Mouse (Mus musculus): ENCODE results near the gene Lasp1. TPM values are rescaled to one million over a fixed set of nuclear protein-coding genes. Genes with fewer than 3 reads are reported as not detected.
A peak's percentile ranks its signal among the peaks of the same experiment; 100 is the strongest.
"Not testable (repeated sequence)": the region's sequence is repeated elsewhere in the genome, so short reads cannot be mapped to it uniquely, and the experiment has no call there.

Lasp1 gene
- total RNA-seq (2021): 100 to 1,000 TPM; 107 to 110 TPM
- long read RNA-seq, transcript Lasp1-201 (7 exons, 3,540 nt): major isoform, 85 of 118 reads
- long read RNA-seq, transcript Lasp1-205 (3 exons, 758 nt): minor isoform, 8 of 118 reads
- long read RNA-seq, partial matches to known transcripts: 17 of 118 reads
- long read RNA-seq, other reads (novel, unspliced or antisense): 8 of 118 reads

DNA sequence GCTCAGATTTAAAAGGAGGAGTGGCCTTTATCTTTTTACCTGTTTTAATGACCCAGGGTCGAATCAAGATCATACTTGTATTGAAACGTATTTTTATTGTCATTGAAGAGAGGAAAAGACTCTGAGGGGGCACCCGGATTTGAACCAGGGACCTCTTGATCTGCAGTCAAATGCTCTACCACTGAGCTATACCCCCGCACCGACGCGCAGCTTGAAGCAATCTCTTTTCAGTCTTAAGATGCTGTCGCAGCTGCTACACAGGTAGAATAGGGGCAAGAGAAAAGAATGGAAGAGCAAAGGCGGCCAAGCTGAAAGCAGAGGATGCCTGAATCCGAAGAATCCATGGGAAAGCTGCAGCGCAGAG is at the start of gene Lasp1:
Lasp1 (plus strand) TSS at position 219 of the 364 bp plus-strand sequence.
- DNase-seq (ENCODE audit: low spot score in 2 of 2): peak; percentile 89 to 95

DNA sequence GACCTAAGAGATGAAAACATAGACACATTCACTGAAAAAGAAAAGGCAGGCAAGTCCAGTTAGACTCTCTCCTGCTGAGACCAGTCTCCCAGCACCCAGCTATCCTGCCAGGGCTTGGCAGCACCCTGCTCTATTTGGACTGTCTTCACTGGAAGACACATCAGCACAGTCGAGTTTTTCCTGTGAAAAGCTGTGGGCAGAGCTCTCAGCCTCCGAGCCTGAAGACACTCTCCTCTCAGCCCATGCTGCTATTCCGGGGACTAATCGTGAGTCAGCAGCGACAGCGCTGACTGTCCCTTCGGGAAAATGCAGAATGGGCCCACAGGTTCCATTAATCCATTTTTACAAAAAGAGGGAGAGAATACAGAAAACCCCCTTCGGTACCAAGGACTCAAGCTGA is 45.5 kb upstream of the Lasp1 start:
- DNase-seq (ENCODE audit: low spot score in 2 of 2): no peak

DNA sequence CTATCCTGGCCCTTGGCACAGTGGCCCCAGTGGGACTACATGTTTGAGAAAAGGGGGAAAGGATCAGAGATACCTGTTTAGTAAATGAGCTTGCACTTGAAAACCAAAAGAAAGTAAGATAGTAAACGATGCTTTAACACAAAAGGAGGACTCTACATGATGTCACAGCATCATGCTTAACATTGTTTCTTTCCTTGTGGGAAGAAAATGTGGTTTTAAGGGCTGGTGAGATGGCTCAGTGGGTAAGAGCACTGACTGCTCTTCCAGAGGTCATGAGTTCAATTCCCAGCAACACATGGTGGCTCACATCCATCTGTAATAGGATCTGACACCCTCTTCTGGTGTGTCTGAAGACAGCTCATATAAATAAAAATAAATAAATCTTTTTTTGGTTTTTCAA is 40.7 kb upstream of the Lasp1 start:
- no peak for DNase-seq (ENCODE audit: low spot score in 2 of 2)

DNA sequence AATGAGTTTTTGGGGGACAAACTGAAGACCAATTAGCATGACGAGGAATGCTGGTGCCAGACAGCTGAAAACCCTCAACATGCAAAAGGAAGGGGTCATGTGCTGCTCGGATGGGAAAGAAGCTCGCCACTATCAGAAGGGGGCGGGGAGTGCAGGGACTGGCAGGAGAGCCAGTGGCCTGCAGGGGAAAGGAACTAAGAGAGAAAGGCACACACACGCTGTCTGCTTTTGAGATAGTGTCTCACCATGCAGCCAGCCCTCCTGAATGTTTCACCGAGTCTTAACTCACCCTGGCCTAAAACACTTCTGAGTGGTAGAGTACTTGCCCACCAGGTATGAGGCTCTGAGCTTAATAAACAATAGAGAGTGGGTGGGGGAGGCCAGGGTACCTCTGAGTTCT is 39.9 kb upstream of the Lasp1 start:
- DNase-seq (ENCODE audit: low spot score in 2 of 2): no peak

DNA sequence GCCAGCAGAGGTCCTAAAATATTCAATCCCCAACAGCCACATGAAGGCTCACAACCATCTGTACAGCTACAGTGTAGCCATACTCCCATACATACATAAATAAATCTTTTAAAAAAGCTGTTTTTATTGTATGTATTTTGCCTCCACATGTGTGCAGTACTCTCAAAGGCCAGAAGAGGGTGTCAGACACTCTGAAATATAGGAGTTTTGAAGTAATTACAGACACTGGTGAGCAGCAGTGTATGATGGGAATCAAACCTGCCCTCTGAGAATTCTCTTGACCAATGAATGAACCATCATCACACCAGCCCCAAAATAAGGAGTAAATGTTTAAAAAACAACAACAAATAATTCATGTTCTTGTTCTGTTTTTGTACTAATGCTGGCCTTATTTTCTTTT is 37.2 kb upstream of the Lasp1 start:
- DNase-seq (ENCODE audit: low spot score in 2 of 2): no peak

DNA sequence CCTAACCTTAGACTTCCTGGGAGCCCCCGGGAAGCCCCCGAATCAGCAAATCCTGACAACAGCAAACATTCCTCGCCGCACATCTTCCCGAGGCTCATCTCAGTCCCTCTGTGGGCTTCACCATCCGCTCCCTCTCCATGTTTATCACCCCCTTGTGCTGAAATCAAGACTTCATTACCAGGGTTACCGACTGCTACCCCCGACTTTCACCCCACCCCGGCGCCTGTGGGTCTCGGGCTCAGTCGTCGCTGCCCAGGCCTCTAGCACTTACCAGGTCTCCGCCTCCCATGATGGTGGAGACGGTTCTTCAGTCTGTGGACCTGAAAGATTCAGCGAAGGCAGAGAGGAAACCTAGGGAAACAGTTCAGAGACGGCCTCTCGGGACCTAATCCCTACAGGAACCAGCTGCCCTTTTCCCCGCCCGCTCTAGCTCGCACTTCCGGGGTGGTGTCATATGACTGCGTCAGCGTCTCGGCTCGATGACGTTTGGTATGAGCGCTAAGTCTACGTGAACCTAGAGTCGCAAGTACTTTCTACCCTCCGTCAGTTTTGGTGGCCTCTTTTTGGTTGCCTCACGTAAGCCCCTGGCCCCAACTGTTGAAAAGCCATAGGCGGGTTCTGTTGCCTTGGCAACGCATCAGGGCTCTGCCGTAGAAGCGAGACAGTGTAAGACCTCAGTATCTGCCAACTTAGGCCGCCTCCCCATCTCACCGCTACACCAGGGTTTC is 32.5 kb upstream of the Lasp1 start, which contains the start of gene Cwc25:
Cwc25 (minus strand) TSS at position 403 of the 728 bp plus-strand sequence.
- peak; percentile 95 to 98 for DNase-seq (ENCODE audit: low spot score in 2 of 2)

DNA sequence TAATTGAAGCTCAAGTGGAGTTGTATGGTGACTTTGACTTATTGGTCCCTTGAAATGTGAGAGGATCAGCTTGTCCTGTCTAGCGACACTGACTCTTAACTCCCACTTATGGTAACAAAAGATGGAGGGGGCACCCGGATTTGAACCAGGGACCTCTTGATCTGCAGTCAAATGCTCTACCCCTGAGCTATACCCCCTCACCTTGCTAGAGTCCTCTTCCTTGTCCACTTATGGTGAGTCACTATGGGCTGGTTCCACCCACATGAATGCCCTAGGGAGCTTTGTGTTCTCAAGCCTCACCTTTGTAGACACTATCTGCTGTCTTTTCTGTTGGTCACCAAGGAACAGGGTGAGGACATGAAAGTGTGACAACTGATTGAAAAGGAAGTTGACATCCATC is 29.1 kb upstream of the Lasp1 start:
- no peak for DNase-seq (ENCODE audit: low spot score in 2 of 2)

DNA sequence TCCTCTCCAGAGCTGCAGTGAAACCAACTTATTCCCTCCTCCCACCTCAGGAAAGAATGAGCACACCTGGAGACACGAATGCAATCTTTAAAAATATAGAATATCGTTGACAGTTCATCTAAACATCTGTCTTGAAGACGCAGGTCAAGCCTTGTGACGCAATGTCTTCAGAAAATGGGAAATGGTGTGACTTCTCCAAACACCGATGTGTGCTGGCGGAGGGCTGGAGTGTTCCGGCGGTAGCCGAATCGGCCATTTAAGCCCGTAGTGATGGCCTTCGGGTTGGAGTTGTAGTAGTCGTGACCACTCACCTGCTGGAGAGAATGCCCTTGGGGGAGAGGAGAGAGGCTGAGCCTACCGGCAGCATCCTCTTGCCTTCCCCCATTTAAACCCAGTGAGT is 27.4 kb upstream of the Lasp1 start:
- no peak for DNase-seq (ENCODE audit: low spot score in 2 of 2)

DNA sequence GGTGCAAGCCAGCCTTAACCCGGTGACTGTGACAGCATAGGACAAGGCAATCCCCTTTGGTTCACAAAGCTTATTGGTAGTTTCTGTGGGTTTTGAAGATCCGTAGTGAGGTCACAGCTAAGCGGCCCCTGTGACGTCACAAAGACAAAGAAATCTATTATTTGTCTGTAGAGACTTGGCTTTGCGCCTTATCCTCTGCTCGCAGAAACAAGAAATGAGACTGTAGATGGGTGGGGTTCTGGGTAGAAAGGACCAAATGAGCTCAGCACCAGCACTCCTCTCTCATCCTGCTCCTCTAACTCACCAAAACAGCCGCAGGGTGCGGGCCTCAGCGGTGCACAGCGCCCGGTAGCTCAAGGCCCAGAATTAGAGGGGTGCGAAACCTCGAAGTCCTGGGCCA is 23.6 kb upstream of the Lasp1 start:
- DNase-seq (ENCODE audit: low spot score in 2 of 2): no peak

DNA sequence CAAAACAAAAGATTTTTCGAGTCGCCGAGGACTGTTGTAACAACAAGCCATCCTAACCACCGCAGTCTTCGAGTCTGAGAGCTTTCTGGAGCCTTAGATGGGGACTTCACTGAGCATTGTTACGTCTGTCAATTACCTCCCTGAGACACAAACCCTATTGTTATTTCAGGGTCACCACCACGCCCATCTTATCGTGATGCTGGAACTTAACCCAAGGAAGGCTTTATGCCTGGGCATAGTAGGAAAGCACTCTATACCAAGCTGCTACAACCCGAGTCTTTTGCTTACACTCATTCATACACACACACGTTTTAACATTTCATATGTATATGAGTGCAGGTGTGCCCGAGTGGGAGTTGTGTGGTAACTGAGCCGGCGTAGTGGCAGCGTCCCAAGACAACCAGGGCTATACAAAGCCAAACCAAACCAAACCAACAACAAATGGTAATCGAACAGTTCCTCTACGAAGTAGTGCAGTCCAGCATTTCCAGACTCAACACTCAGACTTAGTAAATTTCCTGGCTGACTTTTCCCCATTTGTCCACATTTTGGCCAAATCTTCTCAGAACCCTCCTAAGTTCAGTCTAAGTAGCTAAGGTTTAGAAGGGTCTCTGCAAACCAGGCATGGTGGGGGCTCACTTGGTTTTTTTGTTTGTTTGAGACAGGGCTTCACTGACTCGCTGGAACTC is 22.8 kb upstream of the Lasp1 start, which contains the start of gene 1700001P01Rik:
1700001P01Rik (minus strand) TSS at position 111 of the 689 bp plus-strand sequence.
- no peak for DNase-seq (ENCODE audit: low spot score in 2 of 2)

DNA sequence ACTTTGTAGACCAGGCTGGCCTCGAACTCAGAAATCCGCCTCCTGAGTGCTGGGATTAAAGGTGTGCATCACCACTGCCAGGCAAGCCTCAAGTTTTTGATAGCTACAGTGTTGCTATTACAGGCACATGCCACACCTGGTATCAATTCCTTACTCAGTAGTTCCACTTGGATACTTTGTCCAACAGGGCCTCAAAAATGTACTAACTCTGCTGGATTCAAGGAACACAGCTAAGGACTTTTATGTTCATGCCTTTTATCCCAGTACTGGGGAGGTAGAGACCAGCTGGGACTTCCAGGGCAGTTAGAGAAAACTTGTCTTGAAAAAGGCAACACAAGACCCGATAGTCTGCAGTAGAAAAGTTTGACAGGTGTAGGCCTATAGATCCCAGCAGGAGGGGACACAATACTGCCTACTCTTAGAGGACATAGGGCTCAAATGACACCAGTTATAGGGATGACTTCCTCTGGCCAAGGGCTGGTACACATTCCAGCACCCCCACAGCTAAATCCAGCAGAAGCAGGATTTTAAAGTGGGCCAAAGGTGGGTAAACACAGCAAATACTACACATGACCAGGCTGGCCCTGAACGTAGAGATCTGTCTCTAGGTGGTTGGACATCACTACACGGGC is 22.2 kb upstream of the Lasp1 start:
- no peak for DNase-seq (ENCODE audit: low spot score in 2 of 2)

DNA sequence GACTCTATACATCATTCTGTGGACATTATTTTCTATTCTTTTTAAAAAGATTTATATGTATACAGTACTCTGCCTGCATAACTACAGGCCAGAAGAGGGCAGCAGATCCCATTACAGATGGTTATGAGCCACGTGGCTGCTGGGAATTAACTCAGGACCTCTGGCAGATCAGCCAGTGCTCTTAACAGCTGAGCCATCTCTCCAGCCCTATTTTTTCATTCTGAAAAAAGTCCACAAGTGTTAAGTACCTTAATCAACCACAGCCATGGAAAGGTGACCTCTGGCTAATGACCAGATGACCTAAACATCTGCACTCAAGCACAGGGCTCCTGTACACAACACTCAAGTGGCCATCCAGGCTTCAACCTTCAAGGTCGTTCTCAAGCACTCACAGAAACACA is 21.7 kb upstream of the Lasp1 start:
- peak in 1 of 2 experiments; percentile 35 for DNase-seq (ENCODE audit: low spot score in 2 of 2)

DNA sequence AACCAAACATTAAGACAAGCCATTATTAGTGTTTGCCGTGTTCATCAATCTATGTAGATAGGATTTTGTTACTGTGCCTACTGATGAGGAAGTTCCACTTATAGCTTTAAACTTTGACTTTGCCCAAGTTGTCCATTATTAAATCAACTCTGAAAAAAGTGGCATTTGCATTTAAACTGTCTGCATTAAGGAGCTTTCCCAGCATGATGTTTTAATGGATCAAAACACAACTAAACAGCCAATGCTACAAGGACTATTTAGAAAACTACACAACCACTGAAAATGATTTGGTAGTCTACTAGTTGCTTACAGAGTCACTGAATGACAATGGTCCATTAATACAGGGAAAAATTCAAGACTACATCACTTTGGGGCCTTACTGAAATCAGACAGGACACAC is 19.9 kb upstream of the Lasp1 start:
- no peak for DNase-seq (ENCODE audit: low spot score in 2 of 2)

DNA sequence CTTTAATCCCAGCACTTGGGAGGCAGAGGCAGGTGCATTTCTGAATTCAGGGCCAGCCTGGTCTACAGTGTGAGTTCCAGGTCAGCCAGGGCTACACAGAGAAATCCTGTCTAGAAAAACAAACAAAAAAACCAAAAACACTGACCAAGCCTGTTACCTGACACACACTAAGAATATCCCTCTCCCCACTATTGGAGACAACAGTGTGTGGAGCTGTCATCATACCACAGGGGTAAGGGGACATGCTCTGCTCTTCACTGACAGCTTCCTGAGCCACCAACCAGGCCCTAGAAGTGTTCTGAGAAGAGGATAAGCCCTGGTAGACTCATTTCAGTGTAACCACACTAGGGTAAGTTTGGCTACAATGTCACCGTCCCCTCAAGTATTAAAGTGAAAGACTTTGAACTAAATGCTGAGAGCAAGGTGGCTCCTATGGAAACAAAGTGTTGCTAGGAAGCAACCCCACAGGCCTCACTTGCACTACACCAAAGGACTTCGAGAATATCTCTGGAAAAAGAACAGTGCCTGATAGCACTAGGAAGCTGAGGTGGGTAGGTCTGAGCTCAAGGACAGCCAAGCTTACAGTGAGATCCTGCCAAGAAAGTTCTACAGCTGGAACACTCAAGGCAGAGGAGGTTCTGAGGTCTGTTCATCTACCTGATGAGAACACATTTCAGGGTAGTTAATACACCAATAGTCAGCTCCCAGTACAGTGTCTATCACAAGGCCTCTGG is 18.7 kb upstream of the Lasp1 start:
- DNase-seq (ENCODE audit: low spot score in 2 of 2): no peak

DNA sequence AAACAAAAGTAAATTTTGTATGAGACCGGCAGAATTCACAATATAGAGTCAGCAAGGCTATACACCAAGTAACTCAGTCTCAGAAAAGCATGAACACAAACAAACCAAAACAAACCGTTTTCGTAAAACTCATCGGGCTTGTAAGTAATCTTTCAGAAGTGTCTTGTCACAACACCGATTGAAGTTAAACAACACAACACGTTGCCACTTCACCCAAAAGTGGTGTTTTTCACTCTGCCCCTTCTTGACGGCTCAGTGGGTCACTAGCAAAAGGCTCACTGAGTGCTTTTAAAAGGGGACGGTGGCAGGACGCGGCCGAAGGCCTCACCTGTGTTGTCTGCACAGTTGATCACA is 17.3 kb upstream of the Lasp1 start:
- no peak for DNase-seq (ENCODE audit: low spot score in 2 of 2)

DNA sequence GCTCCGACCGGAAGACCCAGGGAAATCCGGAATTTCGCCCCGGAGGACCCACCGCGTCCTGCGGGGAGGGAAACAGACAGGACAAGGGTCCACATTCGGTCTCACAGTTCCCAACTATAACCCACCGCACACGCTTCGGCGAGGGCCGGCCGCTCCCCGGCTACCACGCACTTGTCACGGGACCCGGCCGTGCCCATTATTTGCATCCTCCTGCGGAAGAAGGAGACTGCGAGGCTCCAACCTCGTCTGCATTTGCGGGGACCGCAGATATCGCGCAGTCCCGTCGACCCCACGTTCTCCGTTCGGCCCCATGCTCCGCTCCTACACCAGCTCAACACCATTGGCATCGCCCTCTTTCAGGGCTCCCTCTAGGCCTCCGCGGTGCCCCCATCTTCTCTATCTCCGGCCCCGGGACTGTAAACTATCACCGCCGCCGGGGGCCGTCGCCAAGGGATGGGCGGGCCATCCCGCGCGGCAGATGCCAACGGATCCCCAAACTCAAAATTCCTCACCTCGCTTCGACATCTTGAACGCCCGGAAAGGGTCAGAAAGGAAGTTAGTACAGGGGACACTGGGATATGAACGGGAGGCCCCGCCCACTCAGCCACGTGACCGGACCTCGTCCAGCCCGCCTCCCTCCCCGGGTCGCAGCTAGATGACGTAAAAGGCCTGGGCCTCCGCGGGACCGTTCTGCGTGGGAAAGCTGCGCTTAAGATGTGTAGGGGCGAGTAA is 16.8 kb upstream of the Lasp1 start, which contains the start of gene Rpl23:
Rpl23 (minus strand) TSS at position 606 of the 732 bp plus-strand sequence.
- DNase-seq (ENCODE audit: low spot score in 2 of 2): peak; percentile 99 to 100

DNA sequence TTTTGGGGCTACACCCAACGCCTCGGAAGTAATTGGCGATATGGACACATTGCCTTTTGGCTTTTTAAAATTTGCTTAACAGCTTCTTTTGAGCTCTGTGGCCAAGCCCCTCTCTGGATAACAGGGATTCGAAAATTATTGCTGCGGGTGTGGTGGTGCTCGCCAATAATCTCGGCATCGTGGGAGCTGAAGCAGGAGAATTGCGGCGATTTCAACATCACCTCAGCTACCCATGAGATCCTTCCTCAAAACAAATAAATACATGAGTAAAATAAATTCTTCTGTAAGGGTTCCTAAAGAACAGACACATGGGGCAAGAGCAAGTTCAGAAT is 16.3 kb upstream of the Lasp1 start:
- DNase-seq (ENCODE audit: low spot score in 2 of 2): no peak

DNA sequence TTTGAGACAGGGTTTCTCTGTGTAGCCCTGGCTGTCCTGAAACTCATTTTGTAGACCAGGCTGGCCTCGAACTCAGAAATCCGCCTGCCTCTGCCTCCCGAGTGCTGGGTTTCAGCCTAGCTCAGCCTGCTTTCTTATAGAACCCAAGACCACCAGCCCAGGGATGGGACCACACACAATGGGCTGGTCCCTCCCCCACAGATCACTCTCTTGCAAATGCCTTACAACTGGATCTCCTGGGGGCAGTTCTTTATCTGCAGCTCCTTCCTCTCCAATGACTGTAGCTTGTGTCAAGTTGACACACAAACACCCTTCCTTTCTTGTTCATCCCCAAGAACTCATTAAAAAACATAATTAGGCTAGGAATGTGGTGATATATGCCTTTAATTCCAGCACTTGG is 10.8 kb upstream of the Lasp1 start:
- no peak for DNase-seq (ENCODE audit: low spot score in 2 of 2)

DNA sequence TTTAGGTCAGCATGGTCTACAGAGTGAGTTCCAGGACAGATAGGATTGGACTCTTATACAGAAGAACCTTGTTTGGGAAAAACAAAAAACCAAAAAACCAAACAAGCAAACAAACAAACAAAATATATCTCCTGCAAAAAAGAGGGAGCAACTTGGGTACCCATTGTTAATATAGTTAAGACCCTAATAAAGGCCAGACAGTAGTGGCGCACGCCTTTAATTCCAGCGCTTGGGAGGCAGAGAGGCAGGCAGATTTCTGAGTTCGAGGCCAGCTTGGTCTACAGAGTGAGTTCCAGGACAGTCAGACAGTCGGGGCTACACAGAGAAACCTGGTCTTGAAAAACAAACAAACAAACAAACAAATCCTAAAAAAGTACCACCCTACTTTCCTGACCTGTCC is 9.1 kb upstream of the Lasp1 start:
- DNase-seq (ENCODE audit: low spot score in 2 of 2): no peak

DNA sequence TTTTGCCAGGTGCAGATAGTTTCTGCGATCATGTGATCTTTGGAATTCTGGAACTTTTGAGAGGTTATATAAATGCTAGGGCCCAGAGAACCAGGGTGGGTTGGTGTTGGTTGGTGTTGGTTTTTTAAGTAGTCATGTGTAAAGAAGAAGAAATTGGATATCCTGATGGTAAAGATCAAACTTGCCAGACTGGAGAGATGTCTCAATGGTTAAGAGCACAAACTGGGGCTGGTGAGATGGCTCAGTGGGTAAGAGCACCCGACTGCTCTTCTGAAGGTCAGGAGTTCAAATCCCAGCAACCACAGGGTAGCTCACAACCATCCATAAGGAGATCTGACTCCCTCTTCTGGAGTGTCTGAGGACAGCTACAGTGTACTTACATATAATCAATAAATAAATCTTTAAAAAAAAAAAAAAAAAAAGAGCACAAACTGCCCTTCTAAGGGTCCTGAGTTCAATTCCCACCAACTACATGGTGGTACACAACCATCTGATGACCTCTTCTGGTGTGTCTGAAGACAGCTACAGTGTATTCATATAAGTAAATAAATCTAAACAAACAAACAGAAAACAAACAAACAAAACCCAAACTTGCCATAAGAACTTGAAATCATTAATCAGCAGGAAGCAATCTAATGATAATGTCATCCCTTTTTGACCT is 7.9 kb upstream of the Lasp1 start:
- not testable (repeated sequence) for DNase-seq (ENCODE audit: low spot score in 2 of 2)

Data from layer of hippocampus, adult 18-20 months (tissue).